Mouse (Mus musculus): ENCODE measurements around the gene Gm11127. TPM values are rescaled to one million over a fixed set of nuclear protein-coding genes. Genes with fewer than 3 reads are reported as not detected.

Gm11127 gene
- polyA plus RNA-seq, 1 experiment from 2014 or later: not detected

DNA sequence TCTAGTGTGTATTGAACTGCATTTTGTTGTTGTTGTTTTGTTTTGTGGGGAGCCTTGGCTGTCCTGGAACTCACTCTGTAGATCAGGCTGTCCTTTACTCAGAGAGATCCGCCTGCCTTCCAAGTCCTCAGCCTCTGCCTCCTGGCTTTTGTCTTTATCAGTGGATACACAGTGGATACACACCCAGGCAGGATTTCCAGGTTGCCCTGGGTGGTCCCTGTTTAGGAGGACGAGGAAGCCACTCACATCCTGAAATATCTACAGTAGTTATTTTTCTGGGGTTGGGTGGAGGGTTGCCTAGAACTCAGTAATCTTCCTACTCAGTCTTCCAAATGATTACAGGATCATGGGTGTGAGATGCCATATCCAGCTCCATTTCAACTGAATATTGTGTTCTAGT, 39.2 kb downstream of the Gm11127 start:
- no peaks in the 10 kb centered on the region for H3K9me3 ChIP-seq
- no peak overlapping the region for H3K27ac ChIP-seq (replicated peaks)
- WGBS: 67% methylated on average over 2 of the region's 2 CpGs
- ATAC-seq (ENCODE audit: low FRiP score, low read depth): no peak
- H3K4me1 ChIP-seq: peaks cover 6% of the 10 kb centered on the region
- H3K4me2 ChIP-seq (replicated peaks): no peak overlapping the region
- H3K9ac ChIP-seq (replicated peaks): no peak overlapping the region
- no peaks in the 10 kb centered on the region for H3K27me3 ChIP-seq
- H3K4me3 ChIP-seq: no peak overlapping the region
- H3K36me3 ChIP-seq: peaks cover 16% of the 10 kb centered on the region

DNA sequence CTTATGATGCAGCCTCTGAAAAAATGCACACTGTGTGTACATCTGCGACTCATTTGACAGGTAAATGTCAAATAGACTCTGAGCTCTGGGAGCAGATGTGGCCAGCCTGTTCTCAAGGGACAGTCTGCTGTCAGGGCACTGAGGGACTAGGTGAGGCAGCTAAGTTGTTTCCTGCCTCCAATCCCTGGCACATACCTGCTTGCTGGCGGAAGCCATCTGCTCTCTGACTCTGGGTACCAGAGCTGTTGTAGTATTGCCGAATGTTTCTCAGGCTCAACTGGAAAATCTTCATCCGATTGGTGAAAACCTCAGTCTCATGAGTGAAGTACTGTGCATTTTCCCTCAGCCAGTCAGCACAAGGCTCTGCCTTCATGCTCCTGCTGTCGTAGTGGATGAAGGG, 41.1 kb downstream of the Gm11127 start:
- H3K4me2 ChIP-seq (replicated peaks): no peak overlapping the region
- H3K27ac ChIP-seq (replicated peaks): no peak overlapping the region
- no peak overlapping the region for H3K4me3 ChIP-seq
- H3K36me3 ChIP-seq: peaks cover 16% of the 10 kb centered on the region
- peaks cover 6% of the 10 kb centered on the region for H3K4me1 ChIP-seq
- no peaks in the 10 kb centered on the region for H3K27me3 ChIP-seq
- no peaks in the 10 kb centered on the region for H3K9me3 ChIP-seq
- no peak for ATAC-seq (ENCODE audit: low FRiP score, low read depth)
- 94% methylated on average over 5 of the region's 5 CpGs for WGBS
- H3K9ac ChIP-seq (replicated peaks): no peak overlapping the region

DNA sequence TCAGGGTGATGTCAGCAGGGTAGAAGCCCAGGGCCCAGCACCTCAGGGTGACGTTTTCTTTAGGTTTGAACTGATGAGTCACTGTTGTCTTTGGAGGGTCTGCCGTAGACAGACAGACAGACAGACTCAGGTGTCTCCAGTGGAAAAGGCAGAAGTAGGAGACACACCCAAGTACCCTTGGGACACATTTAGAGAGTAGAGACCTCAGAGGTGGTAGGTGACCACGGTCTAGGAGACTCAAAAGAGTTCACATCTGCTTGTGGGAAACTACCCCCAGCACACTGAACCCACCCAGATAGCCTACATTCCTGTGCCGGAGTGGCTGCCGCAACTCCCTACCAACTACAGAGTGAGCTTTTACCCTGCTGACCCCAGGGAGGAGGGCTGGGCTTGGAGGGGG, 43.2 kb downstream of the Gm11127 start:
- no peak for ATAC-seq (ENCODE audit: low FRiP score, low read depth)
- H3K27me3 ChIP-seq: no peaks in the 10 kb centered on the region
- 94% methylated on average over 5 of the region's 5 CpGs for WGBS

More for the DNA sequence above, 43.2 kb downstream of the Gm11127 start:
- no peak overlapping the region for H3K27ac ChIP-seq (replicated peaks)
- no peaks in the 10 kb centered on the region for H3K9me3 ChIP-seq
- no peak overlapping the region for H3K4me2 ChIP-seq (replicated peaks)
- H3K9ac ChIP-seq (replicated peaks): no peak overlapping the region
- H3K36me3 ChIP-seq: peaks cover 16% of the 10 kb centered on the region
- H3K4me3 ChIP-seq: no peak overlapping the region
- no peaks in the 10 kb centered on the region for H3K4me1 ChIP-seq

Other genes with a start within 250 kb of the Gm11127 start
- 5.4 and 7.5 TPM in 2 replicates for gene Ier3, start 236.7 kb downstream of the Gm11127 start, polyA plus RNA-seq (2016; fragmentation: Nextera tagmentation; extraction: Ambion mirVana)
- gene Flot1, start 235.1 kb downstream of the Gm11127 start, polyA plus RNA-seq (2016; fragmentation: Nextera tagmentation; extraction: Ambion mirVana): 49.0 and 53.5 TPM in 2 replicates
- 1,535 and 1,561 TPM in 2 replicates for gene Tubb5, start 220.1 kb downstream of the Gm11127 start, polyA plus RNA-seq (2016; fragmentation: Nextera tagmentation; extraction: Ambion mirVana)
- gene Mdc1, start 216.9 kb downstream of the Gm11127 start, polyA plus RNA-seq (2016; fragmentation: Nextera tagmentation; extraction: Ambion mirVana): 19.1 and 20.3 TPM in 2 replicates
- gene Nrm, start 197.1 kb downstream of the Gm11127 start, polyA plus RNA-seq (2016; fragmentation: Nextera tagmentation; extraction: Ambion mirVana): 48.5 and 48.6 TPM in 2 replicates
- 27.7 and 27.9 TPM in 2 replicates for gene Ppp1r18, start 192.8 kb downstream of the Gm11127 start, polyA plus RNA-seq (2016; fragmentation: Nextera tagmentation; extraction: Ambion mirVana)
- 47.8 and 48.2 TPM in 2 replicates for gene Dhx16, start 178.6 kb downstream of the Gm11127 start, polyA plus RNA-seq (2016; fragmentation: Nextera tagmentation; extraction: Ambion mirVana)
- gene 2310061I04Rik, start 160.9 kb downstream of the Gm11127 start, polyA plus RNA-seq (2016; fragmentation: Nextera tagmentation; extraction: Ambion mirVana): 24.9 and 29.2 TPM in 2 replicates
- gene Atat1, start 148.3 kb downstream of the Gm11127 start, polyA plus RNA-seq (2016; fragmentation: Nextera tagmentation; extraction: Ambion mirVana): 279 and 282 TPM in 2 replicates
- gene Mrps18b, start 142.0 kb downstream of the Gm11127 start, polyA plus RNA-seq (2016; fragmentation: Nextera tagmentation; extraction: Ambion mirVana): 45.5 and 53.6 TPM in 2 replicates
- gene Ppp1r10, start 141.9 kb downstream of the Gm11127 start, polyA plus RNA-seq (2016; fragmentation: Nextera tagmentation; extraction: Ambion mirVana): 68.6 and 70.4 TPM in 2 replicates
- 104 and 118 TPM in 2 replicates for gene Abcf1, start 88.6 kb downstream of the Gm11127 start, polyA plus RNA-seq (2016; fragmentation: Nextera tagmentation; extraction: Ambion mirVana)
- 48.5 and 52.0 TPM in 2 replicates for gene Gnl1, start 78.5 kb downstream of the Gm11127 start, polyA plus RNA-seq (2016; fragmentation: Nextera tagmentation; extraction: Ambion mirVana)
- gene Prr3, start 78.1 kb downstream of the Gm11127 start, polyA plus RNA-seq (2016; fragmentation: Nextera tagmentation; extraction: Ambion mirVana): 49.2 and 53.4 TPM in 2 replicates
- gene H2-T24, start 37.8 kb downstream of the Gm11127 start, polyA plus RNA-seq (2016; fragmentation: Nextera tagmentation; extraction: Ambion mirVana): 4.1 and 5.0 TPM in 2 replicates
- 4.2 and 6.1 TPM in 2 replicates for gene H2-T23, start 25.5 kb downstream of the Gm11127 start, polyA plus RNA-seq (2016; fragmentation: Nextera tagmentation; extraction: Ambion mirVana)
- 6.4 and 6.8 TPM in 2 replicates for gene H2-T22, start 15.6 kb downstream of the Gm11127 start, polyA plus RNA-seq (2016; fragmentation: Nextera tagmentation; extraction: Ambion mirVana)
- gene Gm6034, start 15.4 kb downstream of the Gm11127 start, polyA plus RNA-seq (2016; fragmentation: Nextera tagmentation; extraction: Ambion mirVana): not detected in 2 replicates
- gene Gm19684, start 63.3 kb upstream of the Gm11127 start, polyA plus RNA-seq (2016; fragmentation: Nextera tagmentation; extraction: Ambion mirVana): not detected in 2 replicates
- not detected in 2 replicates for gene Gm7030, start 71.1 kb upstream of the Gm11127 start, polyA plus RNA-seq (2016; fragmentation: Nextera tagmentation; extraction: Ambion mirVana)
- gene Gm8909, start 110.2 kb upstream of the Gm11127 start, polyA plus RNA-seq (2016; fragmentation: Nextera tagmentation; extraction: Ambion mirVana): not detected in 2 replicates
- not detected in 2 replicates for gene H2-T3, start 131.9 kb upstream of the Gm11127 start, polyA plus RNA-seq (2016; fragmentation: Nextera tagmentation; extraction: Ambion mirVana)
- gene Rpp21, start 199.7 kb upstream of the Gm11127 start, polyA plus RNA-seq (2016; fragmentation: Nextera tagmentation; extraction: Ambion mirVana): 83.5 and 88.2 TPM in 2 replicates
- gene Trim39, start 213.9 kb upstream of the Gm11127 start, polyA plus RNA-seq (2016; fragmentation: Nextera tagmentation; extraction: Ambion mirVana): 27.4 and 27.6 TPM in 2 replicates
- gene H2-M10.2, start 228.1 kb upstream of the Gm11127 start, polyA plus RNA-seq (2016; fragmentation: Nextera tagmentation; extraction: Ambion mirVana): 0.27 and 0.37 TPM in 2 replicates

All from midbrain, embryonic 12.5 days (tissue).